Mouse (Mus musculus): ENCODE results near the gene Serpina5. TPM values are rescaled to one million over a fixed set of nuclear protein-coding genes. Genes with fewer than 3 reads are reported as not detected.

The Serpina5 gene
- total RNA-seq, 2 experiments from 2014 or later: not detected

DNA sequence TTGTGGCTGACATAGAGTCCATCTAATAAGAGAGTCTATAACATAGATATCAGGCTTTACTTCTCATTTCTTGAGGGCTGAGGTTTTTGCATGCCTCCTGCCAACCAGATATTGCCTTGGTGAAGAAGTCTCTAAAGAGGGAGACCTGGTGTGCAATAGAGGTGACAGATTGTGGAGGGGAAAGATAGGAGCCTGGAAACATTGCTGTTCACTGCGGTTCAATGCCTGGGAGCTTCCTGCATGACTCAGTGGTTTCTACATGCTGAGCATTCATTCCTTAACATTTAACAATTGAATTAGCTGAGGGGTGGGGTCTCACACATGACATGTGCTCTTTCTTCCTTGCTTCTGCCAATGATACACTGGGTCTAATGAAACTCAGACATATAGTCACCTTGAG is 22.2 kb downstream of the Serpina5 start:
- intact Hi-C loops (cut with DNase I; ENCODE audit: low total_unique reads): no loop called here
- no peak for DNase-seq

DNA sequence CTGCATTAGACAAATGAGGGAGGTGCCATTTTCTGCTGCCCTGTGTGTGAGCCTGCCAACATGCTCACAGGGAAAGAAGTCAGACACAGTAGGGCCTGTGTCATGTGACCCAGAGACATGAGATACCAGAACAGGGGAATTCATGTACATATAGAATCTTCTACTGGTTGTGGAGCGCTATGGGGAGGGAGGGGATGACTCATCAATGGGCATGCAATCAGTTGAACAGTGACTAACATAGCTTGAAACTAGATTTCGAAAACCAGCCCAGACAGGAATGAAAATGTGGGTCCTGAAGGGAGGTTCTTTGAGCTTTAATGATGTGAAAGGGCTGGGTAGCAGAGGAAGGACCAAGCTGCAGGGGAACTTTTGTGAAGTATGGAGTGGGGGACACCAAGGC is 23.1 kb downstream of the Serpina5 start:
- intact Hi-C loops (cut with DNase I; ENCODE audit: low total_unique reads): no loop called here
- no peak for DNase-seq

DNA sequence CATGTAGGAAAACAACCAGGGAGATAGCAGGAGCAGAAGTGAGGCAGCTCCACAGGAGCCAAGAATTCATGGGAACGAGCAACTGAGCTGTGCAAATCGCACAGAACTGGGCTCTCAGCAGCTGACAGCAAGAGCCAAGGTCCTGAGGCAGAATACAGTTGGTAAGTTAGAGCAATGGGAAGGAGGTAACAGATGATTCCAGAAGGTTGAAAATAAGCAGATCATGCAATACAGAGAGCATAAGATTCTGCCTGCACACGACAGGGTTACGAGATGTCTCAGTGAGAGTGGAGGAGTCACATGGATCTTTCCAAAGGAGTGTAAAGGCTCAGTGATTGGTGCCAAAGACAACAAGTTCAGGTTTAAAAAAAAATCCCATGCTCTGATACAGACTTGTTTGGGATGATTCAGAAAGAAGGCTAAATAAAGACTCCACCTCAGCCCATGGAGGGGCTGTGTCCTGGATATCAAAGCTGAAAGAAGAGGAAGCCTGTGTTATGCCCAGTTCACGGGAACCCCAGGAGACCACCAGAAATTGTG is 24.2 kb downstream of the Serpina5 start:
- no peak for DNase-seq
- intact Hi-C loops (cut with DNase I; ENCODE audit: low total_unique reads): no loop called here

DNA sequence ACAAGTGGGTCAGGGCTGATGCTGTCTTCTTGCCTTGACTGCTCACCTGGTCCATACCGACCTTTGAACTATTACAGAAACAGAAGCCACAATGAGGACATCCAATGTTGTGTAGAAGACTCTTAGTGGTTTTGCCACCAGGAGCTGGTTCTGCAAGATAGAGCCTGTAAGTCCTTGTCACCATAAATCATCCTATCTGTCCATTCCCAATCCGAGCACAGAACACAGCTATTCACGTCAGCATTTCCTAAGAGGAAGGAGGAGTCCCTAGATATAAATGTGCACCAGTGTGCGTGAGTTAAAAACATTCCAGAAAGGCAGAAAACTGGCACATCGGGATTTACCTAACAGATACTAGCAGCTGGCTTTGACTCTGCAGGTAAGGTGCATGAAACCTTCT is 26.8 kb downstream of the Serpina5 start, which contains the start of gene Serpina3b:
Gene Serpina3b, plus strand, starts transcription at position 301 of the 400 bp plus-strand sequence.
- no peak for DNase-seq
- intact Hi-C loops (cut with DNase I; ENCODE audit: low total_unique reads): no loop called here

DNA sequence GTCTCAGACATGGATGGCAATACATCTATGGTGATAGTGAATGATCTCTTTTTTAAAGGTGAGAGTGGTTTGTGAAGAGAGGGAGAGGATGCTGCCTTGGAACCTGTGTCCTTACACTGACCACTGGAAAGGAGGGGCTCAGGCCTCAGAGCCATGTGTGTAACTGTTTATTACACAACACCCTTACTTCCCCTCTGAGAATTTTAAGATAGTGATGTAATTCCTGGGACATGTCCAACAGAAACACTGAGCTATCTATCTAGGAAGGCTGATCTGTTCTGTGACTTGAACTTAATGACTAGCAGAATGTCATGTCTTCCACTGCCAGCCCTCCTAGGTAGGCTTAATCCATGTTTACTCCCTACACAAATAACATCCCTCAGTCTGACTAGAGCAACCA is 30.1 kb downstream of the Serpina5 start:
- DNase-seq: no peak
- intact Hi-C loops (cut with DNase I; ENCODE audit: low total_unique reads): no loop called here

DNA sequence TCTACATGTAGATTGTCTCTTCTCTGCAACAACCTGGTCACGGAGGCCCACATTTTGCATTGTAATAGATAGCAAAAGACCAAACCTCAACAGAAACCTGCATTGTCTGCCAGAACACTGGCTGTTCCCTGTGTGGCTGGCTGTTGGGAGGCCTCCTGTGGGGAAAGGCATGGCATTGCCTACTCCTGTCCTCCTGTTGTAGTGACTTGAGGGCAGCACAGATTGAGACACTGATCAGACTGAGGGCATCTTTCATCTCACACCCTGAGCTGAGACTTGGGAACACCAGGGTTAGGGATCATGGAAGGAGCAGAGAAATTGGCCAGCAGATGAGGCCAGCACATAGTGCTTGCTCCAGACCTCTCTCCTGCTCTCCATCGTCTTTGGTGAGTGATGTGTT is 37.3 kb downstream of the Serpina5 start:
- no peak for DNase-seq
- intact Hi-C loops (cut with DNase I; ENCODE audit: low total_unique reads): no loop called here

DNA sequence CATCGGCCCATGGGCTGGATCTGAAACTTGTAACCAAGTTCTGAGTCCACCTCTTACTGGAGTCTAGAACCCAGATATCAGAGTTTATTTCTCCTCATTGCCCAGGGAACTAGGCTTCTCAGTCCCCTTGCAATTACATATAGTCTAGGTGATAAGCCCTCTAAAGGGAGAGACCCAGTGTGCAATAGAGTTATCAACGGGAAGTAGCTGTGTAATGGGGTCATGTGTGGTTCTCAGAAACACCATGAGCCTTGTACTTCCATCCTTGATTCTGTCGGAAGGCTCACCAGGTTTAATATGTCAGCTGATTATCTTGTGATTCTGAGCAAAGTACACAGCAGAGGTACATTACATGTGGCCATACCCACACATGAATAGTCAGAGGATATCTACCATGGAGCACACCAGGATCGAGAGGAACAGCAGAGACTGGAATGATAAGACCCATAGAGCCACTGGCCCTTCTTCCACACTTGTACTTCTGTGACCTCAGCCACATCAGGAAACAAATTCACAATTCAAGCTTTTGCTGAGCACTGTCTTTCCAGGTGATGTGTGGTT is 39.7 kb downstream of the Serpina5 start:
- intact Hi-C loops (cut with DNase I; ENCODE audit: low total_unique reads): no loop called here
- no peak for DNase-seq

DNA sequence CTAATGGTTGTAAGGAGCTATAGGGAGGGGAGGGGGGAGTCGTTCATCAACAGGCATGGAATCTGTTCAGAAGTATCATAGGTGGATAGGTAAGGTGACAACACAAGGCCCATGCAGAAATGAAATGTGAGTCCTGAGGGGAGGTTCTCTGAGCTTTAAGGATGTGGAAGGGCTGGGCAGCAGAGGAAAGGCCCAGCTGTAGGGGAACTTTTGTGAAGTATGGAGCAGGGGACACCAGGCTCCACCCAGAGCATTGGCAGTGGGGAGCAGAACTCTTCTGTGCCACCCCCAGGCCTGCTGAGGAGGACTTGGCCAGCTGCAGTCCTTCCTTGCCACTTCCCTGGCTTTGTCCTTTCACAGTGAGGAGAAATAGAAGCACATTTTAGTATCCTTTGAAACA is 40.6 kb downstream of the Serpina5 start:
- intact Hi-C loops (cut with DNase I; ENCODE audit: low total_unique reads): no loop called here

DNA sequence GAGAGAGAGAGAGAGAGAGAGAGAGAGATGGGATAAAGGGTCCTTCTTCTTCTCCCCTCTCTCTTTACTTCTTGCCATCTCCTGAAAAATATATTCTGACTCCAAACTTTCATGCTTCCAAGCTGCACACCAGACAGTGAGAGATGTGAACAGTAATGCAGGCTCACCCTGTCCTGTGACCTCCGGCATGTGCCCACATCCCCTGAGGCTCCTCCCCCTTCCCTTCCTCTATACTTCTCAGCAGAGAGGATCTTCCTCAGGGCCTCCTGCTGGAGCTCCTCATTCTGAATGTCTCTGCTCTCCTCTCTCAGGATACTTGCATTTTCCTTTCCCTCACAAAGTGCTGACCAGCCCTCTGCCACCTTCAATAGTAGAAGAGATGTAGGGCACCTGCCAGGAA is 41.5 kb downstream of the Serpina5 start:
- no peak for DNase-seq
- intact Hi-C loops (cut with DNase I; ENCODE audit: low total_unique reads): no loop called here

More for the DNA sequence above, 40.6 kb downstream of the Serpina5 start:
- DNase-seq: no peak

DNA sequence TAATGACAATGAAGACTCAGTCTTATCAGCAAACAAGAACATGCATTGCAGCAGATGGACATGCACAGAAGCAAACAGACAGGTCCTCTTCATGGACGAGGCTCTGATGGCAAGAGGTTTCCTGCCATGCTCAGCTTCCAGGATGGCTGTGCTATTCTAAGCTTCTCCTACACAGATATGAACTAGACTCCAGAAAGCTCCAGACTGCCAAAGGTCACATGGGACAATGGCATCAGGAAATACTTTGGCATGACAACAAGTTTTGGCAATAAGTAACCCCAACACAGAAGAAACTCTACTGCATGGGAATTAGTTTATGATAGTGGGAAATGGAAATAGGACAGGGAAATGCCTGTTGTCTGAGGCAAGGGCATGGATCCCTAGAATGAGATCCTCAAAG is 42.4 kb downstream of the Serpina5 start:
- DNase-seq: no peak
- intact Hi-C loops (cut with DNase I; ENCODE audit: low total_unique reads): no loop called here

DNA sequence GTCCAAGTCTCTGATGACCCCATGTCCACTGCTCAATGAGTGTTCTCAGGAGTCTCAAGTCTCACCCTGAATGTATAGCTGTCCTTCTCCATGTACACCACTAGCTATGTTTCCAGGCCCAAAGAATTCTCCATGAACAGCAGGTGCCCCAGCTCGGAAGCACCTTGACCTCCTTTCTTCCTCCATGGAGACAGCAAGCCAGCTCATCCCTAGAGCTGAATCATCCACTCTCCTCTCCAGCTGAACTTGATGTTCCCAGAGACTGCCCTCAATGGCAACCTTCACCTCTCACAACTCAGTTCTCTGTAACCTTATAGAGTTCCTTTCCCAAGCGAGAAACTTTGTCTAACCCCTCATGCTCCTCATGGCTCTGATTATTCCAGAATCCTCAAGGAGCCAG is 44.7 kb downstream of the Serpina5 start:
- intact Hi-C loops (cut with DNase I; ENCODE audit: low total_unique reads): no loop called here
- DNase-seq: no peak

DNA sequence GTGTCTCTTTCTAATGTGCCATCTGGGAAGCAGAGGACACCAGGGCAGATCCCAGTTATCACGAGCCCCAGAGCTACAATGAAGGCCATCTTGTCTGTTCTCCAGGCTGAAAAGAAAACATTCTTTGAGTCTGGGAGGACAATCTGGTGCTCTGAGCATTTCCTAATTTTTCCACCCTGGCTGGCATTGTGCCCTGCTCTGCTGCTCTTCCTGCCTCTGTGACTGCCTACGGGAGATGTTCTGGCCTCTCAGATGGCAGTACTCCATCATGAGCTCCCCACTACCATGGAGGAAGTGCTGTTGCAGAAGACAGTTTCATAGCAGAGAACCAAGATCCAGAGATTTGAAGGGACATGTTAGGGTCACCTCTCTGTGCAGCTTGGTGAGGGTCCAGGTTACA is 51.1 kb downstream of the Serpina5 start:
- no peak for DNase-seq
- intact Hi-C loops (cut with DNase I; ENCODE audit: low total_unique reads): no loop called here

DNA sequence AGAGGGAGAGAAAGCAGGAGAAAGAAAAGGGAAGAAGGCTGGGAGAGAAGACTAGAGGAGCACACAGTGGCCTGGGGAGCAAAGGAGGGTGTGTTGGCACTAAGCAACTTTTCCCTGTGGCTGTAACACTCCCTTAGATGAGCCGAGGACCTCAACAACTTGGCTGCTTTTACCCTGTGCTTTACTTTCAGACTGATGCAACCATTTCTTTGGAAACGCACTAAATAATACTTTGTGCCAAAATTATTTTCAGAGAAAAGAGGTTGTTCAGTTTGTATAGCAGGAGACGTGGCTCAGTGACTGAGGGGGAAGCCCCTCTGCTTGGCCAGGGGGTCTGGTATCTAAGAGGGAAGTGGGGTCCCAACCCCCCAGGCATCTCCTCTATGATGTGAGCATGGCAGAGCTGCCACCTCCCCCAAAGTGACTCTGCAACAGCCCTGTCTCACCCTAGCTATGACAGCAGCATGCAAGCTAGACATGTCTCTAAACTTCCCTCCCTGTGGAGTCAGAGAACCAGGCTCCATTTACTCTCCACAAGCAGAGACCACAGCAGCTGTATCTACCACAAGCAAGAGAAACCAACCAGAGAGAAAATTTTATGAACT is 52.2 kb downstream of the Serpina5 start:
- intact Hi-C loops (cut with DNase I; ENCODE audit: low total_unique reads): no loop called here
- no peak for DNase-seq

DNA sequence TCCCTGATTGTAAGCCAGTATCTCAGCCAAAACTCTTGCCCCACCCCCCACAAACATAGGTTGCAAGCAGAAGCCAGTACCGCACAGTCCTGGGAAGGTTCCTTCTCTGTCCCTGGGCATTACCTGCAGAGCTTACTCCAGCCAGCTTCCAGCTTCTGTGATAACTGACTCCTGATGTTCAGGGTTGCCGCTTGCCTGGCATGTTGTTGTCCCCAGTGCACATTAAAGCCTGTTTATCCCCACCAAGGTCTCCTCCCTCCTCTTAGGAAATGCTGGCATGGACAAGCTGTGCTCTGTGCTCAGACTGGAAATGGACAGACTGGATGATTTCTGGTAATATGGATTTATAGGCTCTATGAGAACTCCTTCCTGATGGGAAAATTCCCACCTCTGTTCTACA is 52.7 kb downstream of the Serpina5 start, which contains the start of gene Serpina3c:
Gene Serpina3c, minus strand, starts transcription at position 215 of the 400 bp plus-strand sequence.
- intact Hi-C loops (cut with DNase I; ENCODE audit: low total_unique reads): no loop called here
- no peak for DNase-seq

Other genes starting within 250 kb of the Serpina5 start
- not detected for gene Serpina1a, start 237.6 kb upstream of the Serpina5 start, total RNA-seq (2021)
- gene Serpina1c, start 196.2 kb upstream of the Serpina5 start, total RNA-seq (2021): not detected
- not detected for gene Serpina1e, start 142.1 kb upstream of the Serpina5 start, total RNA-seq (2021)
- not detected for gene Serpina11, start 111.2 kb upstream of the Serpina5 start, total RNA-seq (2021)
- gene Serpina9, start 87.4 kb upstream of the Serpina5 start, total RNA-seq (2021): not detected
- gene Serpina12, start 56.7 kb upstream of the Serpina5 start, total RNA-seq (2021): not detected
- not detected for gene Serpina3a, start 11.6 kb downstream of the Serpina5 start, total RNA-seq (2021)
- not detected for gene Serpina3b, start 26.9 kb downstream of the Serpina5 start, total RNA-seq (2021)
- gene Serpina3c, start 52.8 kb downstream of the Serpina5 start, total RNA-seq (2021): 1 to 10 TPM; 1.2 TPM
- gene Serpina3f, start 113.4 kb downstream of the Serpina5 start, total RNA-seq (2021): not detected
- gene Serpina3g, start 135.1 kb downstream of the Serpina5 start, total RNA-seq (2021): not detected
- gene Serpina3i, start 162.0 kb downstream of the Serpina5 start, total RNA-seq (2021): not detected
- not detected for gene Serpina3j, start 213.4 kb downstream of the Serpina5 start, total RNA-seq (2021)
- gene Serpina3k, start 237.4 kb downstream of the Serpina5 start, total RNA-seq (2021): not detected
- gene Serpina3m, start 237.4 kb downstream of the Serpina5 start, total RNA-seq (2021): not detected

Measured in gastrocnemius, postnatal 14 days (tissue).